Mouse (Mus musculus) stomach, postnatal 0 days (tissue): ENCODE results near the gene Lsp1.

Experiments
- CTCF ChIP-seq: IDR thresholded peaks from 2 replicates; pipeline ENCODE4 v1.5.1; 2016; ENCODE audit warnings: antibody characterized with exemption, low read depth, mild to moderate bottlenecking, moderate library complexity
- EP300 ChIP-seq: optimal IDR thresholded peaks from 2 replicates; pipeline ENCODE3; 2016; ENCODE audit warnings: antibody characterized with exemption

DNA sequence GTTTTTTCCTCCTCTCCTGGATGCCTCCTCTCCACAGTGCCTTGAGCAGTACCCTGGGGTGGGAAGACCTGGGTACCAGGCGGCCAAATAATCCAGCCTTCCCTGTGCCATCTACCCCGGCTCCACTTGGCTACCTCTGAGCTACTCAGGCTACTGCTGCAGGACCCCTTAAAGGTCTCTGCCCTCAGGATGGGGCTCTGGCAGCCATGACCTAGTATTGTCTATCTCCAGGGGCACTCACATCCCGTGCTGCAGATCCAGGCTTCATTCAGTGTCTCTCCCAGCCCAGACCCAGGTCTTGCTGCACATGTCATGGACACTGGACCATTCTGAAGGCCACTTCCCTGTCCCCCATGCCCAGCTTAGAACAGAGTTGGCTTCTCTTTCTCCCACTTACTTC is 19.3 kb downstream of the Lsp1 start:
- TF ChIP-seq CTCF (no peak), EP300 (no peak)
